Mouse (Mus musculus) central nervous system, embryonic 11.5 days (tissue): ENCODE results near the gene Defa36. TPM values are rescaled to one million over a fixed set of nuclear protein-coding genes. Genes with fewer than 3 reads are reported as not detected.

Source experiments
- polyA plus RNA-seq: library from polyadenylated mRNA; depleted of rRNA; stranded (reverse); fragments of >200 nt; gene quantifications from 2 replicates; pipeline ENCODE4 v1.2.3, GENCODE M21; 2012; rRNA removed

Defa36 gene
- not detected in 2 replicates for polyA plus RNA-seq

GRCm38 (mm10) chr8:21427111-21427510 lies at the start of gene Defa36:
Gene Defa36, plus strand, starts transcription at chr8:21427411.

GRCm38 (mm10) chr8:21378215-21378614 lies 49.0 kb upstream of the Defa36 start, which contains the start of gene Defa2:
Gene Defa2, plus strand, starts transcription at chr8:21378515.

GRCm38 (mm10) chr8:21391511-21391910 lies 35.7 kb upstream of the Defa36 start, which contains the start of gene Defa33:
Gene Defa33, plus strand, starts transcription at chr8:21391811.

GRCm38 (mm10) chr8:21456460-21456859 lies 29.2 kb downstream of the Defa36 start, which contains the start of gene Gm7849:
Gene Gm7849, minus strand, starts transcription at chr8:21456560.

Other genes with a start within 250 kb of the Defa36 start
- not detected in 2 replicates for gene Defa31, start 235.8 kb upstream of the Defa36 start, polyA plus RNA-seq
- gene Gm15293, start 225.8 kb upstream of the Defa36 start, polyA plus RNA-seq: not detected in 2 replicates
- gene Gm15292, start 177.7 kb upstream of the Defa36 start, polyA plus RNA-seq: not detected in 2 replicates
- not detected in 2 replicates for gene Defa27, start 111.9 kb upstream of the Defa36 start, polyA plus RNA-seq
- gene Defa29, start 100.4 kb upstream of the Defa36 start, polyA plus RNA-seq: not detected in 2 replicates
- gene Defa2, start 48.9 kb upstream of the Defa36 start, polyA plus RNA-seq: 0.35 TPM in 1 of 2 replicates, not detected in the other
- 0.35 TPM in 1 of 2 replicates, not detected in the other for gene Defa33, start 35.6 kb upstream of the Defa36 start, polyA plus RNA-seq
- 0.22 TPM in 1 of 2 replicates, not detected in the other for gene Gm7849, start 29.1 kb downstream of the Defa36 start, polyA plus RNA-seq
- not detected in 2 replicates for gene Defa20, start 81.8 kb downstream of the Defa36 start, polyA plus RNA-seq
- not detected in 2 replicates for gene Defa32, start 101.6 kb downstream of the Defa36 start, polyA plus RNA-seq
- not detected in 2 replicates for gene Defa37, start 138.0 kb downstream of the Defa36 start, polyA plus RNA-seq
- not detected in 2 replicates for gene Defa28, start 155.6 kb downstream of the Defa36 start, polyA plus RNA-seq
- not detected in 2 replicates for gene Gm7861, start 167.1 kb downstream of the Defa36 start, polyA plus RNA-seq
- not detected in 2 replicates for gene Defa26, start 190.8 kb downstream of the Defa36 start, polyA plus RNA-seq
- not detected in 2 replicates for gene Defa17, start 228.4 kb downstream of the Defa36 start, polyA plus RNA-seq
- gene Defa34, start 238.4 kb downstream of the Defa36 start, polyA plus RNA-seq: not detected in 2 replicates